Mouse (Mus musculus) macrophage (primary cell): ENCODE data around the gene Rfxank. TPM values are rescaled to one million over a fixed set of nuclear protein-coding genes. Genes with fewer than 3 reads are reported as not detected.

ENCODE experiments used
- polyA plus RNA-seq: library from polyadenylated mRNA; stranded (reverse); fragments of 250-400 nt; gene quantifications from 3 replicates; pipeline ENCODE4 v1.2.4, GENCODE M21; 2018; ENCODE audit warnings: inconsistent platforms

Gene Rfxank
- polyA plus RNA-seq, 1 experiment from 2014 or later: 7.7 TPM

Other genes with a start within 250 kb of the Rfxank start
- gene Tssk6, start 237.0 kb downstream of the Rfxank start, polyA plus RNA-seq: 0.22 to 0.84 TPM in 2 of 3 replicates, not detected in the other
- 46.3 to 85.8 TPM (median 78.8 TPM) in 3 replicates for gene Ndufa13, start 236.6 kb downstream of the Rfxank start, polyA plus RNA-seq
- 0.68 TPM in 1 of 3 replicates, not detected in the others for gene Yjefn3, start 236.4 kb downstream of the Rfxank start, polyA plus RNA-seq
- gene Gatad2a, start 142.8 kb downstream of the Rfxank start, polyA plus RNA-seq: 38.2 to 65.2 TPM (median 54.8 TPM) in 3 replicates
- 11.9 to 29.5 TPM (median 18.7 TPM) in 3 replicates for gene Mau2, start 96.4 kb downstream of the Rfxank start, polyA plus RNA-seq
- 21.0 to 34.1 TPM (median 22.9 TPM) in 3 replicates for gene Sugp1, start 96.3 kb downstream of the Rfxank start, polyA plus RNA-seq
- gene Tm6sf2, start 66.2 kb downstream of the Rfxank start, polyA plus RNA-seq: 0.10 TPM in 1 of 3 replicates, not detected in the others
- 0.03 TPM in 1 of 3 replicates, not detected in the others for gene Hapln4, start 55.7 kb downstream of the Rfxank start, polyA plus RNA-seq
- not detected in 3 replicates for gene Ncan, start 18.3 kb downstream of the Rfxank start, polyA plus RNA-seq
- 18.4 to 44.2 TPM (median 25.7 TPM) in 3 replicates for gene Nr2c2ap, start 7.8 kb downstream of the Rfxank start, polyA plus RNA-seq
- gene Borcs8, start 345 bp upstream of the Rfxank start, polyA plus RNA-seq: 31.7 to 53.1 TPM (median 41.2 TPM) in 3 replicates
- gene Mef2b, start 557 bp upstream of the Rfxank start, polyA plus RNA-seq: not detected in 3 replicates
- gene Tmem161a, start 33.2 kb upstream of the Rfxank start, polyA plus RNA-seq: 11.2 to 20.0 TPM (median 16.3 TPM) in 3 replicates
- gene Slc25a42, start 73.2 kb upstream of the Rfxank start, polyA plus RNA-seq: 1.1 to 1.2 TPM (median 1.1 TPM) in 3 replicates
- 4.7 to 13.3 TPM (median 13.0 TPM) in 3 replicates for gene Sugp2, start 95.1 kb upstream of the Rfxank start, polyA plus RNA-seq
- 1.4 to 8.6 TPM (median 4.8 TPM) in 3 replicates for gene Armc6, start 95.3 kb upstream of the Rfxank start, polyA plus RNA-seq
- gene Homer3, start 143.7 kb upstream of the Rfxank start, polyA plus RNA-seq: 26.3 to 47.9 TPM (median 46.2 TPM) in 3 replicates
- 17.5 to 26.0 TPM (median 20.5 TPM) in 3 replicates for gene Ddx49, start 163.3 kb upstream of the Rfxank start, polyA plus RNA-seq
- gene Cope, start 163.4 kb upstream of the Rfxank start, polyA plus RNA-seq: 78.2 to 115 TPM (median 98.8 TPM) in 3 replicates
- gene Cers1, start 176.6 kb upstream of the Rfxank start, polyA plus RNA-seq: not detected in 3 replicates
- not detected in 3 replicates for gene Gdf1, start 190.7 kb upstream of the Rfxank start, polyA plus RNA-seq
- 19.3 to 31.3 TPM (median 30.1 TPM) in 3 replicates for gene Upf1, start 214.1 kb upstream of the Rfxank start, polyA plus RNA-seq
- 0.20 to 0.42 TPM in 2 of 3 replicates, not detected in the other for gene Comp, start 234.4 kb upstream of the Rfxank start, polyA plus RNA-seq